Mouse (Mus musculus) stomach, embryonic 15.5 days (tissue): ENCODE measurements around the gene Fdxacb1. TPM values are rescaled to one million over a fixed set of nuclear protein-coding genes. Genes with fewer than 3 reads are reported as not detected.

Experiments
- ATAC-seq: fragments of 200-750 bp; cut with Nextera tagmentation; 2 replicates; pipeline ENCODE4 v1.8.0; 2017; ENCODE audit warnings: low read depth, moderate number of reproducible peaks, moderate TSS enrichment; ENCODE audit not compliant: insufficient read depth, low FRiP score
- H3K27ac ChIP-seq: fragments of 300-500 bp; sonication (generic); 2 replicates; pipeline ENCODE4 v1.5.1; 2015; ENCODE audit warnings: mild to moderate bottlenecking, inconsistent platforms
- H3K27me3 ChIP-seq: fragments of 300-500 bp; sonication (generic); replicated peaks from 2 replicates; pipeline ENCODE4 v1.6.1; 2015; ENCODE audit warnings: inconsistent platforms
- H3K36me3 ChIP-seq: fragments of 300-500 bp; sonication (generic); 2 replicates; pipeline ENCODE4 v1.6.1; 2015; ENCODE audit warnings: inconsistent platforms
- H3K4me1 ChIP-seq: fragments of 300-500 bp; sonication (generic); 2 replicates; pipeline ENCODE4 v1.6.1; 2015; ENCODE audit warnings: inconsistent platforms
- H3K4me2 ChIP-seq: fragments of 300-500 bp; sonication (generic); 2 replicates; pipeline ENCODE4 v1.6.1; 2015; ENCODE audit warnings: mild to moderate bottlenecking, inconsistent platforms
- H3K4me3 ChIP-seq: fragments of 300-500 bp; sonication (generic); replicated peaks from 2 replicates; pipeline ENCODE4 v1.5.1; 2015; ENCODE audit warnings: inconsistent platforms
- H3K9ac ChIP-seq: fragments of 300-500 bp; sonication (generic); 2 replicates; pipeline ENCODE4 v1.6.1; 2015; ENCODE audit warnings: inconsistent platforms
- H3K9me3 ChIP-seq: fragments of 300-500 bp; sonication (generic); 2 replicates; pipeline ENCODE4 v1.6.1; 2016; ENCODE audit warnings: inconsistent platforms
- WGBS: fragments of 180-500 bp; shearing (Covaris S2); methylation state at CpG from one replicate; pipeline ENCODE4 v1.1.7; 2015; 5-methylcytosine and 5-hydroxymethylcytosine counted together
- polyA plus RNA-seq: library from polyadenylated mRNA; unstranded; fragments of >200 nt; fragmentation: Nextera tagmentation; extraction: Ambion mirVana; gene quantifications from 2 replicates; pipeline ENCODE4 v1.2.1, GENCODE M21; 2015

The Fdxacb1 gene
- 12.3 and 12.5 TPM in 2 replicates for polyA plus RNA-seq

- peak within 1 kb of the TSS; percentile 68; the same call in 1 of the 2 replicates for H3K9ac ChIP-seq
- peak within 1 kb of the TSS; percentile 60 for H3K4me3 ChIP-seq
- H3K27ac ChIP-seq, result peak within 1 kb of the TSS; percentile 96
- peaks cover 9% of the 10 kb centered on the region; the same call in 1 of the 2 replicates for H3K4me1 ChIP-seq
- H3K9me3 ChIP-seq, result no peaks in the 10 kb centered on the region
- peak; percentile 95 for ATAC-seq
- peak within 1 kb of the TSS; percentile 78 for H3K4me2 ChIP-seq
- H3K36me3 ChIP-seq, result 0 out of 2 replicates have a peak, but pooled peaks cover 5% of the 10 kb centered on the region
- H3K27me3 ChIP-seq, result no peaks in the 10 kb centered on the region
- 4% methylated on average over 59 of the region's 59 CpGs for whole genome bisulfite sequencing
Observed at GRCm38 (mm10) chr9:50768107-50769002, at the start of gene Fdxacb1. Gene Fdxacb1, plus strand, starts transcription at chr9:50768236.

GRCm38 (mm10) chr9:50718878-50719277 is 49.2 kb upstream of the Fdxacb1 start:
- Histone ChIP-seq H3K4me3 (no peak overlapping the region), H3K9ac (no peak overlapping the region), H3K27me3 (no peaks in the 10 kb centered on the region), H3K27ac (no peak overlapping the region), H3K4me1 (peaks cover 6% of the 10 kb centered on the region; the same call in 1 of the 2 replicates), H3K4me2 (no peak overlapping the region), H3K9me3 (no peaks in the 10 kb centered on the region), H3K36me3 (no peaks in the 10 kb centered on the region)
- ATAC-seq, result no peak
- 71% methylated on average over 4 of the region's 4 CpGs for WGBS

GRCm38 (mm10) chr9:50721061-50721460 is 47.0 kb upstream of the Fdxacb1 start:
- no peak for ATAC-seq
- H3K36me3 ChIP-seq, result no peaks in the 10 kb centered on the region
- WGBS, result 30% methylated on average over 12 of the region's 12 CpGs
- no peak overlapping the region for H3K4me2 ChIP-seq
- H3K9ac ChIP-seq, result no peak overlapping the region
- no peaks in the 10 kb centered on the region for H3K9me3 ChIP-seq
- no peaks in the 10 kb centered on the region for H3K27me3 ChIP-seq
- peaks cover 6% of the 10 kb centered on the region; the same call in 1 of the 2 replicates for H3K4me1 ChIP-seq
- H3K27ac ChIP-seq, result no peak overlapping the region
- no peak overlapping the region for H3K4me3 ChIP-seq

- no peak overlapping the region for H3K9ac ChIP-seq
- no peak overlapping the region for H3K27ac ChIP-seq
- ATAC-seq, result no peak
- no peak overlapping the region for H3K4me3 ChIP-seq
- no peaks in the 10 kb centered on the region for H3K27me3 ChIP-seq
- 58% methylated on average over 8 of the region's 8 CpGs for WGBS
- no peaks in the 10 kb centered on the region for H3K9me3 ChIP-seq
- no peaks in the 10 kb centered on the region for H3K36me3 ChIP-seq
- peaks cover 11% of the 10 kb centered on the region for H3K4me1 ChIP-seq
- no peak overlapping the region for H3K4me2 ChIP-seq
Observed at GRCm38 (mm10) chr9:50722451-50722911, 45.6 kb upstream of the Fdxacb1 start.

- H3K27ac ChIP-seq, result 0 out of 2 replicates have a peak overlapping the region, but pooled peaks have one; percentile 12
- no peaks in the 10 kb centered on the region for H3K27me3 ChIP-seq
- WGBS, result 25% methylated on average over 7 of the region's 7 CpGs
- no peak overlapping the region for H3K4me3 ChIP-seq
- no peaks in the 10 kb centered on the region for H3K9me3 ChIP-seq
- H3K36me3 ChIP-seq, result no peaks in the 10 kb centered on the region
- H3K9ac ChIP-seq, result no peak overlapping the region
- peak overlapping the region; percentile 29; the same call in 1 of the 2 replicates for H3K4me2 ChIP-seq
- ATAC-seq, result no peak
- peaks cover 16% of the 10 kb centered on the region for H3K4me1 ChIP-seq
Observed at GRCm38 (mm10) chr9:50723406-50723805, 44.6 kb upstream of the Fdxacb1 start.

GRCm38 (mm10) chr9:50724147-50724546 is 43.9 kb upstream of the Fdxacb1 start:
- Histone ChIP-seq H3K9ac (no peak overlapping the region), H3K9me3 (no peaks in the 10 kb centered on the region), H3K4me2 (no peak overlapping the region), H3K4me1 (peaks cover 17% of the 10 kb centered on the region), H3K36me3 (no peaks in the 10 kb centered on the region), H3K4me3 (no peak overlapping the region), H3K27me3 (no peaks in the 10 kb centered on the region), H3K27ac (no peak overlapping the region)
- ATAC-seq, result no peak
- WGBS, result 86% methylated on average over 2 of the region's 2 CpGs

GRCm38 (mm10) chr9:50724661-50725330 is 43.2 kb upstream of the Fdxacb1 start:
- no peak overlapping the region for H3K4me2 ChIP-seq
- H3K9ac ChIP-seq, result no peak overlapping the region
- no peak overlapping the region for H3K4me3 ChIP-seq
- no peaks in the 10 kb centered on the region for H3K9me3 ChIP-seq
- peaks cover 17% of the 10 kb centered on the region for H3K4me1 ChIP-seq
- ATAC-seq, result no peak
- H3K27ac ChIP-seq, result no peak overlapping the region
- no peaks in the 10 kb centered on the region for H3K36me3 ChIP-seq
- H3K27me3 ChIP-seq, result no peaks in the 10 kb centered on the region
- 51% methylated on average over 3 of the region's 3 CpGs for WGBS

- Histone ChIP-seq H3K27ac (no peak overlapping the region), H3K4me1 (peaks cover 15% of the 10 kb centered on the region), H3K9me3 (no peaks in the 10 kb centered on the region), H3K9ac (no peak overlapping the region), H3K27me3 (no peaks in the 10 kb centered on the region), H3K4me2 (no peak overlapping the region), H3K4me3 (no peak overlapping the region), H3K36me3 (no peaks in the 10 kb centered on the region)
- no peak for ATAC-seq
- 55% methylated on average over 8 of the region's 8 CpGs for WGBS
Observed at GRCm38 (mm10) chr9:50725921-50726590, 42.0 kb upstream of the Fdxacb1 start.

GRCm38 (mm10) chr9:50727171-50727924 is 40.7 kb upstream of the Fdxacb1 start:
- H3K4me3 ChIP-seq, result peak overlapping the region; percentile 64
- H3K27me3 ChIP-seq, result no peaks in the 10 kb centered on the region
- H3K4me1 ChIP-seq, result peaks cover 14% of the 10 kb centered on the region
- no peak for ATAC-seq
- peak overlapping the region; percentile 90 for H3K4me2 ChIP-seq
- 7% methylated on average over 30 of the region's 30 CpGs for WGBS
- H3K36me3 ChIP-seq, result no peaks in the 10 kb centered on the region
- H3K9me3 ChIP-seq, result no peaks in the 10 kb centered on the region
- H3K9ac ChIP-seq, result peak overlapping the region; percentile 56
- H3K27ac ChIP-seq, result no peak overlapping the region

GRCm38 (mm10) chr9:50727925-50728651 is 39.9 kb upstream of the Fdxacb1 start:
- Histone ChIP-seq H3K4me2 (peak overlapping the region; percentile 90), H3K4me3 (peak overlapping the region; percentile 64), H3K27ac (no peak overlapping the region), H3K9me3 (no peaks in the 10 kb centered on the region), H3K27me3 (no peaks in the 10 kb centered on the region), H3K36me3 (no peaks in the 10 kb centered on the region), H3K4me1 (peaks cover 14% of the 10 kb centered on the region), H3K9ac (peak overlapping the region; percentile 56)
- under 1% methylated on average over 45 of the region's 45 CpGs for WGBS
- ATAC-seq, result peak; percentile 90
